Mouse (Mus musculus) brown adipose tissue, adult 24 weeks (tissue): Measurements from ENCODE around the gene Cdiptos. TPM values are rescaled to one million over a fixed set of nuclear protein-coding genes. Genes with fewer than 3 reads are reported as not detected.

Source experiments
- H3K27ac ChIP-seq: fragments of 200-500 bp; replicated peaks from 2 replicates; pipeline ENCODE4 v1.5.1; 2012; ENCODE audit warnings: low read depth, mild to moderate bottlenecking, low read length
- H3K4me1 ChIP-seq: fragments of 200-500 bp; 2 replicates; pipeline ENCODE4 v1.6.1; 2012; ENCODE audit warnings: low read length, mixed read lengths; ENCODE audit not compliant: control insufficient read depth, insufficient read depth, insufficient read length
- H3K4me3 ChIP-seq: fragments of 200-500 bp; 2 replicates; pipeline ENCODE4 v1.5.1; 2012; ENCODE audit warnings: low read depth, mild to moderate bottlenecking, low read length, moderate library complexity; ENCODE audit not compliant: insufficient read depth
- polyA plus RNA-seq: library from polyadenylated mRNA; stranded (reverse); fragments of >200 nt; gene quantifications from 2 replicates; pipeline ENCODE4 v1.2.4, GENCODE M21; 2012; ENCODE audit not compliant: missing spikeins, insufficient read depth, insufficient read length

Cdiptos gene
- polyA plus RNA-seq, 1 experiment: 2.0 TPM

- no peak overlapping the region for H3K27ac ChIP-seq
- H3K4me3 ChIP-seq: no peak overlapping the region
- H3K4me1 ChIP-seq: no peaks in the 10 kb centered on the region
Measured at GRCm38 (mm10) chr7:126941171-126941570, 34.7 kb downstream of the Cdiptos start.

- Histone ChIP-seq H3K4me3 (no peak overlapping the region), H3K4me1 (no peaks in the 10 kb centered on the region), H3K27ac (no peak overlapping the region)
Measured at GRCm38 (mm10) chr7:126932652-126933051, 43.2 kb downstream of the Cdiptos start.

GRCm38 (mm10) chr7:126929046-126929445 is 46.9 kb downstream of the Cdiptos start:
- Histone ChIP-seq H3K27ac (no peak overlapping the region), H3K4me3 (peak overlapping the region; percentile 75), H3K4me1 (no peaks in the 10 kb centered on the region)

- 0 out of 2 replicates have a peak within 1 kb of the TSS, but pooled peaks have one; percentile 30 for H3K27ac ChIP-seq
Measured at GRCm38 (mm10) chr7:126928384-126929037, 47.4 kb downstream of the Cdiptos start, which contains the start of gene Kctd13. TSS of gene Kctd13 (plus strand) at chr7:126928879.

GRCm38 (mm10) chr7:126926299-126926698 is 49.6 kb downstream of the Cdiptos start:
- H3K4me1 ChIP-seq: no peaks in the 10 kb centered on the region
- no peak overlapping the region for H3K4me3 ChIP-seq
- H3K27ac ChIP-seq: no peak overlapping the region

More at GRCm38 (mm10) chr7:126928384-126929037, 47.4 kb downstream of the Cdiptos start, which contains the start of gene Kctd13:
- Histone ChIP-seq H3K4me1 (no peaks in the 10 kb centered on the region), H3K4me3 (peak within 1 kb of the TSS; percentile 75)

GRCm38 (mm10) chr7:126923999-126924398 is 51.9 kb downstream of the Cdiptos start:
- Histone ChIP-seq H3K4me1 (no peaks in the 10 kb centered on the region), H3K27ac (no peak overlapping the region), H3K4me3 (no peak overlapping the region)

GRCm38 (mm10) chr7:126922624-126923060 is 53.3 kb downstream of the Cdiptos start, which contains the start of gene Tmem219:
TSS of gene Tmem219 (minus strand) at chr7:126922917.
- no peaks in the 10 kb centered on the region for H3K4me1 ChIP-seq
- 0 out of 2 replicates have a peak within 1 kb of the TSS, but pooled peaks have one; percentile 17 for H3K27ac ChIP-seq
- H3K4me3 ChIP-seq: no peak within 1 kb of the TSS

Other genes with a start within 250 kb of the Cdiptos start
- gene Mapk3, start 216.5 kb downstream of the Cdiptos start, polyA plus RNA-seq: 68.9 and 90.6 TPM in 2 replicates
- gene Gdpd3, start 209.8 kb downstream of the Cdiptos start, polyA plus RNA-seq: not detected in 2 replicates
- 156 and 157 TPM in 2 replicates for gene Ypel3, start 199.1 kb downstream of the Cdiptos start, polyA plus RNA-seq
- gene Tbx6, start 194.6 kb downstream of the Cdiptos start, polyA plus RNA-seq: not detected in 2 replicates
- 46.4 and 53.3 TPM in 2 replicates for gene Ppp4c, start 183.6 kb downstream of the Cdiptos start, polyA plus RNA-seq
- 50.7 and 63.7 TPM in 2 replicates for gene Fam57b, start 178.4 kb downstream of the Cdiptos start, polyA plus RNA-seq
- not detected in 2 replicates for gene 4930451I11Rik, start 144.5 kb downstream of the Cdiptos start, polyA plus RNA-seq
- gene Doc2a, start 128.7 kb downstream of the Cdiptos start, polyA plus RNA-seq: not detected in 2 replicates
- 6.1 and 7.4 TPM in 2 replicates for gene Hirip3, start 114.1 kb downstream of the Cdiptos start, polyA plus RNA-seq
- gene Ino80e, start 113.7 kb downstream of the Cdiptos start, polyA plus RNA-seq: 16.4 and 27.1 TPM in 2 replicates
- gene Taok2, start 91.4 kb downstream of the Cdiptos start, polyA plus RNA-seq: 17.6 and 22.7 TPM in 2 replicates
- gene Tmem219, start 53.2 kb downstream of the Cdiptos start, polyA plus RNA-seq: 41.9 and 45.2 TPM in 2 replicates
- 8.8 and 10.9 TPM in 2 replicates for gene Kctd13, start 47.2 kb downstream of the Cdiptos start, polyA plus RNA-seq
- gene Asphd1, start 26.5 kb downstream of the Cdiptos start, polyA plus RNA-seq: not detected in 2 replicates
- 0.71 and 0.75 TPM in 2 replicates for gene Sez6l2, start 25.5 kb downstream of the Cdiptos start, polyA plus RNA-seq
- 33.4 and 41.3 TPM in 2 replicates for gene Cdipt, start 184 bp downstream of the Cdiptos start, polyA plus RNA-seq
- 27.9 and 52.7 TPM in 2 replicates for gene Mvp, start 38.5 kb upstream of the Cdiptos start, polyA plus RNA-seq
- gene Pagr1b, start 40.4 kb upstream of the Cdiptos start, polyA plus RNA-seq: 14.1 TPM in 1 of 2 replicates, not detected in the other
- 5.9 and 26.0 TPM in 2 replicates for gene Pagr1a, start 41.3 kb upstream of the Cdiptos start, polyA plus RNA-seq
- gene Gm42742, start 45.0 kb upstream of the Cdiptos start, polyA plus RNA-seq: 12.4 TPM in 1 of 2 replicates, not detected in the other
- 0.55 and 0.58 TPM in 2 replicates for gene Prrt2, start 45.1 kb upstream of the Cdiptos start, polyA plus RNA-seq
- gene Maz, start 50.9 kb upstream of the Cdiptos start, polyA plus RNA-seq: 23.3 and 33.6 TPM in 2 replicates
- not detected in 2 replicates for gene Kif22, start 66.4 kb upstream of the Cdiptos start, polyA plus RNA-seq
- gene Zg16, start 111.2 kb upstream of the Cdiptos start, polyA plus RNA-seq: not detected in 2 replicates
- gene AI467606, start 115.3 kb upstream of the Cdiptos start, polyA plus RNA-seq: 0.96 and 1.8 TPM in 2 replicates
- 0.75 and 1.5 TPM in 2 replicates for gene Qprt, start 146.1 kb upstream of the Cdiptos start, polyA plus RNA-seq
- 0.44 TPM in 1 of 2 replicates, not detected in the other for gene Spn, start 161.7 kb upstream of the Cdiptos start, polyA plus RNA-seq
- 15.3 and 17.4 TPM in 2 replicates for gene Cd2bp2, start 220.0 kb upstream of the Cdiptos start, polyA plus RNA-seq
- 9.8 and 12.8 TPM in 2 replicates for gene Tbc1d10b, start 232.4 kb upstream of the Cdiptos start, polyA plus RNA-seq
- gene Mylpf, start 232.8 kb upstream of the Cdiptos start, polyA plus RNA-seq: 335 and 418 TPM in 2 replicates